Mouse (Mus musculus) CD8-positive naive resting alpha-beta T cell, adult 2 months (primary cell): Measurements from ENCODE around the gene Acot3.
"Not testable (repeated sequence)": the region's sequence is repeated elsewhere in the genome, so short reads cannot be mapped to it uniquely, and the experiment has no call there.

Experiments
- DNase-seq, 2 experiments: peaks; one replicate each; pipeline ENCODE4 v3.0.0; 2022; ENCODE audit warnings: low read depth in 2 of 2, low spot score in 2 of 2

Acot3 gene

GRCm38 (mm10) chr12:84051937-84052474 is at the start of gene Acot3:
Gene Acot3 (plus strand): TSS chr12:84052144.
- DNase-seq: no peak

- no peak for DNase-seq
Observed at GRCm38 (mm10) chr12:84003866-84004265, 48.1 kb upstream of the Acot3 start.

- DNase-seq: no peak
Observed at GRCm38 (mm10) chr12:84008251-84008650, 43.7 kb upstream of the Acot3 start.

GRCm38 (mm10) chr12:84008729-84009128 is 43.2 kb upstream of the Acot3 start:
- no peak for DNase-seq

GRCm38 (mm10) chr12:84009171-84009965 is 42.6 kb upstream of the Acot3 start, which contains the start of gene Acot1:
Gene Acot1 (plus strand): TSS chr12:84009490.
- not testable (repeated sequence) for DNase-seq

- no peak for DNase-seq
Observed at GRCm38 (mm10) chr12:84010201-84010600, 41.7 kb upstream of the Acot3 start.

- DNase-seq: no peak
Observed at GRCm38 (mm10) chr12:84011251-84012040, 40.5 kb upstream of the Acot3 start.

GRCm38 (mm10) chr12:84013130-84013529 is 38.8 kb upstream of the Acot3 start:
- DNase-seq: no peak

GRCm38 (mm10) chr12:84013701-84014100 is 38.2 kb upstream of the Acot3 start:
- no peak for DNase-seq

GRCm38 (mm10) chr12:84020528-84020927 is 31.4 kb upstream of the Acot3 start:
- DNase-seq: not testable (repeated sequence)

- DNase-seq: not testable (repeated sequence)
Observed at GRCm38 (mm10) chr12:84022266-84022665, 29.7 kb upstream of the Acot3 start.

GRCm38 (mm10) chr12:84023052-84023745 is 28.7 kb upstream of the Acot3 start:
- no peak for DNase-seq

- DNase-seq: no peak
Observed at GRCm38 (mm10) chr12:84025888-84026287, 26.1 kb upstream of the Acot3 start.

GRCm38 (mm10) chr12:84028328-84028727 is 23.6 kb upstream of the Acot3 start:
- not testable (repeated sequence) for DNase-seq

GRCm38 (mm10) chr12:84029043-84029442 is 22.9 kb upstream of the Acot3 start:
- DNase-seq: not testable (repeated sequence)

GRCm38 (mm10) chr12:84030659-84031332 is 21.1 kb upstream of the Acot3 start:
- DNase-seq: peak; percentile 58 to 78

- DNase-seq: no peak
Observed at GRCm38 (mm10) chr12:84032854-84033253, 19.1 kb upstream of the Acot3 start.

- DNase-seq: not testable (repeated sequence)
Observed at GRCm38 (mm10) chr12:84033302-84033701, 18.6 kb upstream of the Acot3 start.

GRCm38 (mm10) chr12:84034108-84034507 is 17.8 kb upstream of the Acot3 start:
- no peak for DNase-seq

- not testable (repeated sequence) for DNase-seq
Observed at GRCm38 (mm10) chr12:84038241-84038640, 13.7 kb upstream of the Acot3 start, which contains the start of gene Acot4. Gene Acot4 (plus strand): TSS chr12:84038379.
